Mouse (Mus musculus) limb, embryonic 15.5 days (tissue): ENCODE measurements around the gene Syt1. TPM values are rescaled to one million over a fixed set of nuclear protein-coding genes. Genes with fewer than 3 reads are reported as not detected.

Source experiments
- ATAC-seq: fragments of 200-750 bp; cut with Nextera tagmentation; 2 replicates; pipeline ENCODE4 v1.8.0; 2017; ENCODE audit warnings: low read depth, moderate TSS enrichment; ENCODE audit not compliant: insufficient number of reproducible peaks, low FRiP score, low TSS enrichment
- H3K27ac ChIP-seq: fragments of 300-500 bp; sonication (generic); 2 replicates; pipeline ENCODE4 v1.5.1; 2015; ENCODE audit warnings: moderate library complexity, mild to moderate bottlenecking, inconsistent platforms
- H3K27me3 ChIP-seq: fragments of 300-500 bp; sonication (generic); 2 replicates; pipeline ENCODE4 v1.6.1; 2015; ENCODE audit warnings: inconsistent platforms
- H3K36me3 ChIP-seq: fragments of 300-500 bp; sonication (generic); 2 replicates; pipeline ENCODE4 v1.6.1; 2015; ENCODE audit warnings: inconsistent platforms
- H3K4me1 ChIP-seq: fragments of 300-500 bp; sonication (generic); 2 replicates; pipeline ENCODE4 v1.6.1; 2015; ENCODE audit warnings: inconsistent platforms
- H3K4me2 ChIP-seq: fragments of 300-500 bp; sonication (generic); 2 replicates; pipeline ENCODE4 v1.6.1; 2015; ENCODE audit warnings: mild to moderate bottlenecking, inconsistent platforms
- H3K4me3 ChIP-seq: fragments of 300-500 bp; sonication (generic); 2 replicates; pipeline ENCODE4 v1.5.1; 2015; ENCODE audit warnings: mild to moderate bottlenecking, inconsistent platforms
- H3K9ac ChIP-seq: fragments of 300-500 bp; sonication (generic); 2 replicates; pipeline ENCODE4 v1.6.1; 2015; ENCODE audit warnings: inconsistent platforms
- H3K9me3 ChIP-seq: fragments of 300-500 bp; sonication (generic); 2 replicates; pipeline ENCODE4 v1.6.1; 2016; ENCODE audit warnings: inconsistent platforms
- WGBS: fragments of 180-500 bp; shearing (Covaris S2); methylation state at CpG from one replicate; pipeline ENCODE4 v1.1.7; 2015; 5-methylcytosine and 5-hydroxymethylcytosine counted together
- polyA plus RNA-seq: library from polyadenylated mRNA; unstranded; fragments of >200 nt; fragmentation: Nextera tagmentation; extraction: Ambion mirVana; gene quantifications from 2 replicates; pipeline ENCODE4 v1.2.1, GENCODE M21; 2015

Syt1 gene
- polyA plus RNA-seq, 1 experiment from 2014 or later, result 1.4 TPM

GRCm38 (mm10) chr10:108668944-108669343, 341.8 kb downstream of the Syt1 start:
- Histone ChIP-seq H3K9me3 (no peaks in the 10 kb centered on the region), H3K9ac (no peak overlapping the region), H3K4me1 (no peaks in the 10 kb centered on the region), H3K4me2 (no peak overlapping the region), H3K27me3 (no peaks in the 10 kb centered on the region), H3K27ac (no peak overlapping the region), H3K4me3 (no peak overlapping the region), H3K36me3 (no peaks in the 10 kb centered on the region)
- ATAC-seq, result no peak
- 82% methylated on average over 3 of the region's 3 CpGs for WGBS

GRCm38 (mm10) chr10:108660295-108660694, 350.5 kb downstream of the Syt1 start:
- H3K4me3 ChIP-seq, result no peak overlapping the region
- no peak overlapping the region for H3K27ac ChIP-seq
- H3K4me2 ChIP-seq, result no peak overlapping the region
- no peak for ATAC-seq
- WGBS, result 74% methylated on average over 3 of the region's 3 CpGs
- no peaks in the 10 kb centered on the region for H3K27me3 ChIP-seq
- H3K4me1 ChIP-seq, result no peaks in the 10 kb centered on the region
- no peaks in the 10 kb centered on the region for H3K36me3 ChIP-seq
- H3K9me3 ChIP-seq, result no peaks in the 10 kb centered on the region
- H3K9ac ChIP-seq, result no peak overlapping the region

DNA sequence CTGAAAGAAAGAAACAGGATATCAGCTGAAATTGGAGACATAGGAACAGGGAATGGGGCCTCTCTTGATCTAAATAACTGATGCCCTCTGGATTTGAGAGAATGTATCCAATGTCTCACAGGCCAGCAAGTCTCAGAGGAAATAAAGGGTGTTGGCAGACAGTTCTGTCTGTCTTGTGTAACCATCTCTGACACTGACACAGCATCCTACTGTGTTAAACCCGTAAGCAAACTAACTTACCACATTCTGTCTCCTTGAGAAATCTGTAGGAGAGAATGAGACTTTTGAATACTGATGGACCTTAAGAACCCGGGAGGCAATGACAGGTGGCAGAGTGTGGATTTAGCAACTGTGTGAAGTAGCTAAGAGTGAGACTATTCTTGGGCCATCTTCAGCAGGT, 352.5 kb downstream of the Syt1 start:
- H3K36me3 ChIP-seq, result no peaks in the 10 kb centered on the region
- no peak overlapping the region for H3K27ac ChIP-seq
- no peak overlapping the region for H3K4me3 ChIP-seq
- 63% methylated on average over 2 of the region's 2 CpGs for WGBS
- ATAC-seq, result no peak
- no peak overlapping the region for H3K4me2 ChIP-seq
- no peaks in the 10 kb centered on the region for H3K4me1 ChIP-seq
- no peaks in the 10 kb centered on the region for H3K9me3 ChIP-seq
- no peaks in the 10 kb centered on the region for H3K27me3 ChIP-seq
- no peak overlapping the region for H3K9ac ChIP-seq

GRCm38 (mm10) chr10:108657669-108658068, 353.1 kb downstream of the Syt1 start:
- Histone ChIP-seq H3K27ac (no peak overlapping the region), H3K9me3 (no peaks in the 10 kb centered on the region), H3K4me2 (no peak overlapping the region), H3K27me3 (no peaks in the 10 kb centered on the region), H3K4me3 (no peak overlapping the region), H3K36me3 (no peaks in the 10 kb centered on the region), H3K9ac (no peak overlapping the region), H3K4me1 (no peaks in the 10 kb centered on the region)
- no peak for ATAC-seq

GRCm38 (mm10) chr10:108656898-108657297, 353.9 kb downstream of the Syt1 start:
- Histone ChIP-seq H3K27ac (no peak overlapping the region), H3K36me3 (no peaks in the 10 kb centered on the region), H3K4me3 (no peak overlapping the region), H3K9ac (no peak overlapping the region), H3K27me3 (no peaks in the 10 kb centered on the region), H3K4me2 (no peak overlapping the region), H3K9me3 (no peaks in the 10 kb centered on the region), H3K4me1 (no peaks in the 10 kb centered on the region)
- no peak for ATAC-seq
- 70% methylated on average over 4 of the region's 4 CpGs for WGBS

DNA sequence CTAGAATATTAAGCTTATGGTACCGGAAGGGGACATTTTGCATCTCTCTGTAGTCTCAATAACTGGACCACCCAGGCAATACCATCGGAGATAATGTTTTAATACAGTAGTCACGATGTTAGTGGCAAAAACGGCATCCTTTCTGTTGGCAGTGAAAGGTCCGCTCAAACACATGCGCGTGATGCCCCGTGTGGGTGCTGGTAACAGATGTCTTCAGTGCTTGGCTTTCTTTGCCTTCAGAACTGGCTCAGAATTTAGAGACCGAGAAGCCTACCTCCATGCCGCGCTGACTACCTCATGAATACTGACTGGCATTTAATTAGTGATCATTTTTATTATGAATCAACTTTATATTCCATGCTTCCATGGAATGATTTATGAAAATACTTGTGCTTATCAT, 355.7 kb downstream of the Syt1 start:
- no peak for ATAC-seq
- Histone ChIP-seq H3K36me3 (no peaks in the 10 kb centered on the region), H3K27me3 (no peaks in the 10 kb centered on the region), H3K27ac (no peak overlapping the region), H3K4me2 (no peak overlapping the region), H3K4me3 (no peak overlapping the region), H3K9ac (no peak overlapping the region), H3K9me3 (no peaks in the 10 kb centered on the region), H3K4me1 (no peaks in the 10 kb centered on the region)
- 94% methylated on average over 11 of the region's 11 CpGs for WGBS

GRCm38 (mm10) chr10:108652831-108653230, 358.0 kb downstream of the Syt1 start:
- Histone ChIP-seq H3K27ac (no peak overlapping the region), H3K4me2 (no peak overlapping the region), H3K27me3 (no peaks in the 10 kb centered on the region), H3K4me1 (no peaks in the 10 kb centered on the region), H3K36me3 (no peaks in the 10 kb centered on the region), H3K9me3 (no peaks in the 10 kb centered on the region), H3K9ac (no peak overlapping the region), H3K4me3 (no peak overlapping the region)
- ATAC-seq, result no peak
- 71% methylated on average over 8 of the region's 8 CpGs for WGBS

DNA sequence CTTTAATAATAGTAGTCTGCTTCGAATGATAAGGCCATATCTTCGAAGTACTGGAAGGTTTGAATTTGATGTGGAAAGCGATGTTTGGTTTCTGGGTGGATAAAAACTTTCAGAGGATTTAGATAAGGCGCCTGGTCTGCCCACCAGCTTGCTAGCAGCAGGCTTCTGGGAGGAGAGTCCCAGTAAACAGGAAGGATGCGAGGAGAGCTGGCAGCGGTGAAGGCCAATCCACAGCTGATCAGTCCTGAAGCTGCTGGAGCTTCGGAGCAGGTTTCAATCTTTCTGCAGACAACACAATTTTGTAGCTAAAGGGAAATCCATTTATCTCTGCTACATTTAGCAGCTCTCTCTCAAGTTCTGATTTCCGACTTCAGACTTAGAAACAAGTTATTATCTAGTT, 358.7 kb downstream of the Syt1 start:
- Histone ChIP-seq H3K36me3 (no peaks in the 10 kb centered on the region), H3K27me3 (no peaks in the 10 kb centered on the region), H3K27ac (no peak overlapping the region), H3K9ac (no peak overlapping the region), H3K9me3 (no peaks in the 10 kb centered on the region), H3K4me3 (no peak overlapping the region), H3K4me1 (no peaks in the 10 kb centered on the region), H3K4me2 (no peak overlapping the region)
- 84% methylated on average over 8 of the region's 8 CpGs for WGBS
- ATAC-seq, result no peak

DNA sequence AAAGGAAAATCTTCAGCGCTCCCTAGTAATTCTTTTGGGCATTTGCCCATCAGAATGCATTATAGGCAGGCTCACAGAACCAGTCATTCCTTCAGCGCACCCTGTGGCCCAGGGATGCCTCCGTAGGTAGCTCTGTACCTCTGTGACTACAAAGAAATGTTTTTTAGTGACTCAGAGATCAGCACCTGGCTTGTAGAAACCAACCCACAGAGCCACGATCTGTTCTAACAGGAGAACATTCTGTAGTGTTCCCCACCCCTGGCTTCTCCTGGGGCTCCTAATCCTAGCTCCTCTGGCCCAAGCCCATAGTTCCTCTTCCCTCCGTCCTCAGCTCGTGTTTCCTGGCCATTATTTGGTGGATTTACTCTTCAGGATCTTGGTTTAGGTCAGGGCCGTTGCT, 361.6 kb downstream of the Syt1 start:
- no peak overlapping the region for H3K27ac ChIP-seq
- WGBS, result 60% methylated on average over 7 of the region's 7 CpGs

GRCm38 (mm10) chr10:108643915-108644314, 366.9 kb downstream of the Syt1 start:
- Histone ChIP-seq H3K9ac (no peak overlapping the region), H3K27me3 (no peaks in the 10 kb centered on the region), H3K9me3 (no peaks in the 10 kb centered on the region), H3K4me3 (no peak overlapping the region), H3K4me1 (no peaks in the 10 kb centered on the region), H3K36me3 (no peaks in the 10 kb centered on the region), H3K4me2 (no peak overlapping the region), H3K27ac (no peak overlapping the region)
- ATAC-seq, result no peak
- 69% methylated on average over 5 of the region's 5 CpGs for WGBS

More for the DNA sequence above, 361.6 kb downstream of the Syt1 start:
- H3K27me3 ChIP-seq, result no peaks in the 10 kb centered on the region
- no peaks in the 10 kb centered on the region for H3K36me3 ChIP-seq
- ATAC-seq, result no peak
- no peaks in the 10 kb centered on the region for H3K4me1 ChIP-seq
- no peak overlapping the region for H3K9ac ChIP-seq
- no peak overlapping the region for H3K4me2 ChIP-seq
- H3K9me3 ChIP-seq, result no peaks in the 10 kb centered on the region
- H3K4me3 ChIP-seq, result no peak overlapping the region

GRCm38 (mm10) chr10:108638095-108638494, 372.7 kb downstream of the Syt1 start:
- no peaks in the 10 kb centered on the region for H3K27me3 ChIP-seq
- no peak for ATAC-seq
- H3K27ac ChIP-seq, result no peak overlapping the region
- H3K4me2 ChIP-seq, result no peak overlapping the region
- no peaks in the 10 kb centered on the region for H3K36me3 ChIP-seq
- no peak overlapping the region for H3K4me3 ChIP-seq
- H3K4me1 ChIP-seq, result no peaks in the 10 kb centered on the region
- no peak overlapping the region for H3K9ac ChIP-seq
- no peaks in the 10 kb centered on the region for H3K9me3 ChIP-seq
- WGBS, result 79% methylated on average over 5 of the region's 5 CpGs

- Histone ChIP-seq H3K27ac (no peak overlapping the region), H3K36me3 (no peaks in the 10 kb centered on the region), H3K4me3 (no peak overlapping the region), H3K4me2 (no peak overlapping the region), H3K27me3 (no peaks in the 10 kb centered on the region), H3K4me1 (no peaks in the 10 kb centered on the region), H3K9me3 (no peaks in the 10 kb centered on the region), H3K9ac (no peak overlapping the region)
- no peak for ATAC-seq
- WGBS, result 75% methylated on average over 7 of the region's 7 CpGs
Observed at GRCm38 (mm10) chr10:108636086-108636485, 374.7 kb downstream of the Syt1 start.

DNA sequence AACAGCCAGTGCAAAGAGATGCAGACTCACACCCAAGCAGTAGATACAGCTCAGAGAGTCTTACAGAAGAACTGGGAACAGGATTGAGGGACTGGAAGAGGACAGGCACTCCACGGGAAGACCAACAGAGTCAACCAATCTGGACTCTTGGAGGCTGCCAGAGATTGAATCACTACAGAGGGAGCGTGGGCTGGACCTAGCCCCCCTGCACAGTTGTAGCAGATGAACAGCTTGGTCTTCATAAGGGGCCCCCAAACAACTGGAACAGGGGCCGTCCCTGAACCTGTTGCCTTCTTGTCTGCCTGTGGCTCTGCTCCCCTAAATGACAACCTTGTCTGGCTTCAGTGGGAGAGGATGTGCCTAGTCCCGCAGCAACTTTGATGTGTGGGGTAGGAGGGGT, 375.2 kb downstream of the Syt1 start:
- Histone ChIP-seq H3K4me1 (no peaks in the 10 kb centered on the region), H3K27me3 (no peaks in the 10 kb centered on the region), H3K4me2 (no peak overlapping the region), H3K36me3 (no peaks in the 10 kb centered on the region), H3K9ac (no peak overlapping the region), H3K4me3 (no peak overlapping the region), H3K27ac (no peak overlapping the region), H3K9me3 (no peaks in the 10 kb centered on the region)
- no peak; the same call in 1 of the 2 replicates for ATAC-seq
- WGBS, result 76% methylated on average over 4 of the region's 4 CpGs
